Mouse (Mus musculus): Measurements from ENCODE around the gene Hjurp.
A peak's percentile ranks its signal among the peaks of the same experiment; 100 is the strongest.

DNA sequence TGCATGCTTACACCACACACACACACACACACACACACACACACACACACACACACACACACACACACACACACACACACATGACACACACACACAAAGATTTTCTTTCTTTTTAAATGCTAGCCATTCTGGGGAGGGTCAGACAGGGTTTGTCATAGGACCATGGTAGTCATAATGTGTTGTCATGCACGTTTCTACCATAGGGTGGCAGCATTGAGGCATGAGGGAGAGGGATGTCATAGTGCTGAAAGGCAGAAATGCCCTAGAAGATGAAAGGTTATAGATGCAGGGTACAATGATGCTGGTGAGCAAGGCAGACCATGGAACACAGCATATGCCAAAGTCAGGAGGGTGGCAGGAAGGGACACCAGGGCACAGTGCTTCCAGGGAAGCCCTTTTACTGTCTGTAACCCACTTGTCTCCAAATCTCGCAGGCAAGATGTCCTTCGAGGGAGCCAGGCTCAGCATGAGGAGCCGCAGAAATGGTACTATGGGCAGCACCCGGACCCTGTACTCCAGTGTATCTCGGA, 41.2 kb upstream of the Hjurp start:
- TF ChIP-seq CTCF (IDR thresholded peaks at IDR 0.05; ENCODE audit: low read depth, low read length): peak; percentile 42
- TF ChIP-seq POLR2A (IDR thresholded peaks at IDR 0.05; ENCODE audit: extremely low read depth, insufficient read depth, low read length): no peak

All from liver, adult 2 months (tissue).